Mouse (Mus musculus) MEL-GATA-1-ER (cell line): ENCODE results near the gene Sfr1.

Experiments
- DNase-seq: peaks from one replicate; pipeline ENCODE4 v3.0.0-alpha.2; 2012; ENCODE audit warnings: low read depth; ENCODE audit errors: extremely low read depth

Gene Sfr1

GRCm38 (mm10) chr19:47731071-47731881 lies at the start of gene Sfr1:
Sfr1 (plus strand) TSS chr19:47731682.
- DNase-seq: peak; percentile 87

GRCm38 (mm10) chr19:47689592-47689991 lies 41.9 kb upstream of the Sfr1 start:
- no peak for DNase-seq

- DNase-seq: no peak
Measured at GRCm38 (mm10) chr19:47691994-47692393, 39.5 kb upstream of the Sfr1 start, which contains the start of gene Col17a1. Col17a1 (minus strand) TSS chr19:47692094.

- no peak for DNase-seq
Measured at GRCm38 (mm10) chr19:47695725-47696124, 35.8 kb upstream of the Sfr1 start.

GRCm38 (mm10) chr19:47696411-47696810 lies 35.1 kb upstream of the Sfr1 start:
- no peak for DNase-seq

- no peak for DNase-seq
Measured at GRCm38 (mm10) chr19:47697067-47697466, 34.4 kb upstream of the Sfr1 start.

GRCm38 (mm10) chr19:47698266-47698665 lies 33.2 kb upstream of the Sfr1 start:
- no peak for DNase-seq

GRCm38 (mm10) chr19:47699743-47700142 lies 31.7 kb upstream of the Sfr1 start:
- DNase-seq: no peak

GRCm38 (mm10) chr19:47700509-47700908 lies 31.0 kb upstream of the Sfr1 start:
- no peak for DNase-seq

GRCm38 (mm10) chr19:47705080-47705771 lies 26.3 kb upstream of the Sfr1 start:
- DNase-seq: no peak

- DNase-seq: no peak
Measured at GRCm38 (mm10) chr19:47705772-47706309, 25.6 kb upstream of the Sfr1 start.

- DNase-seq: no peak
Measured at GRCm38 (mm10) chr19:47710376-47710775, 21.1 kb upstream of the Sfr1 start.

- DNase-seq: no peak
Measured at GRCm38 (mm10) chr19:47713457-47713856, 18.0 kb upstream of the Sfr1 start.

GRCm38 (mm10) chr19:47716144-47716543 lies 15.3 kb upstream of the Sfr1 start:
- DNase-seq: no peak

- DNase-seq: peak; percentile 44
Measured at GRCm38 (mm10) chr19:47719147-47719546, 12.3 kb upstream of the Sfr1 start.

- DNase-seq: no peak
Measured at GRCm38 (mm10) chr19:47722471-47722870, 9.0 kb upstream of the Sfr1 start.

- DNase-seq: no peak
Measured at GRCm38 (mm10) chr19:47724903-47725302, 6.6 kb upstream of the Sfr1 start.

- DNase-seq: no peak
Measured at GRCm38 (mm10) chr19:47725643-47726140, 5.8 kb upstream of the Sfr1 start.

GRCm38 (mm10) chr19:47730691-47731070 lies 801 bp upstream of the Sfr1 start:
- peak; percentile 85 for DNase-seq

- peak; percentile 33 for DNase-seq
Measured at GRCm38 (mm10) chr19:47731931-47732330, 449 bp downstream of the Sfr1 start.

GRCm38 (mm10) chr19:47747072-47747471 lies 15.6 kb downstream of the Sfr1 start:
- DNase-seq: no peak

- DNase-seq: no peak
Measured at GRCm38 (mm10) chr19:47748950-47749349, 17.5 kb downstream of the Sfr1 start.
